Mouse (Mus musculus) T-helper 2 cell (primary cell): ENCODE measurements at regions not wholly inside any gene's neighbourhood (a gene's known extent, or its start where the extent isn't known, plus 50 kb on each side); places are given as distances from the start of the nearest gene placed in this dataset.
"Not testable (repeated sequence)": the region's sequence is repeated elsewhere in the genome, so short reads cannot be mapped to it uniquely, and the experiment has no call there.

Source experiments
- in situ Hi-C: fragments of 300-600 bp; cut with MboI, MseI; formaldehyde crosslinking; loops from one replicate; pipeline ENCODE4 v1.15.1; 2025; ENCODE audit warnings: high pct_unique_total_duplicates

DNA sequence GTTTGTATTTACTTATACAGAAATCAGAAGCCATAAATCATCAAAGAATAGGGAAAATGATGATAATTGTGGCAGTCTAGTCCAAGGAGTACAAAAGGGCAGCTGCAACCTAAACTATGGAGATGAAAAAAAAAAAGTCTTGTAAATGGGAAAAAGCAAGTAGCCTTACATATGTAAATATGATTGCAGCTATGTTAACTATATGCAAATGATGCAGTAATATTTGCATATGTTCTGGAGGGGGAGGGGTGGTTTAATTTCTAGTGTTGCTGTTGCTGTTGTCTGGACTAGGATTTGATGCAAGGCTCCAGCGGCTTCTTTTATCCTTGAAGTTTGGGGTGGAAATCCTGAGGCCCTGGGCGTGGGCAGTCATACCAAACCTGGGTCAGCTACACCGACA, 163.0 kb downstream of the Ankrd50 start:
- in situ Hi-C loops, result no loop called here

- in situ Hi-C loops, result no loop called here
Observed at GRCm38 (mm10) chr3:38320998-38321397, 163.6 kb downstream of the Ankrd50 start.

DNA sequence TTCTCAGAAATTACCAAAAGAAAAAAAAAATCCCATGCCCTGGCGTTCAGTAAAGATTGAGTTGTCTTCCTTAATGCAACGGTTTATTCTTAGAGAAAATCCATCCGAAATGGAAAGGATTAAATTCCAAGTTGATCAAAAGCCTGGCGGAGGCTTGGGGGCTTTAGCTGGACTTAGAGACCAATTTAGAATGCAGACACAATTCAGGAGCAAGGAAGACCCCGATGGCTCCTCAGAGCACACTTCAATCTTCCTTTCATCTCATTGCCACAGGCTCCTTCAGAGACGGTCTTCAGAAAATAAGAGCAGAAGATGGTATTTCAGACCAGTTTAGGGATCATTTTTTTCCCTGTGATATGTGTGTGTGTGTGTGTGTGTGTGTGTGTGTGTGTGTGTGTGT, 171.8 kb downstream of the Ankrd50 start:
- in situ Hi-C loops, result no loop called here

DNA sequence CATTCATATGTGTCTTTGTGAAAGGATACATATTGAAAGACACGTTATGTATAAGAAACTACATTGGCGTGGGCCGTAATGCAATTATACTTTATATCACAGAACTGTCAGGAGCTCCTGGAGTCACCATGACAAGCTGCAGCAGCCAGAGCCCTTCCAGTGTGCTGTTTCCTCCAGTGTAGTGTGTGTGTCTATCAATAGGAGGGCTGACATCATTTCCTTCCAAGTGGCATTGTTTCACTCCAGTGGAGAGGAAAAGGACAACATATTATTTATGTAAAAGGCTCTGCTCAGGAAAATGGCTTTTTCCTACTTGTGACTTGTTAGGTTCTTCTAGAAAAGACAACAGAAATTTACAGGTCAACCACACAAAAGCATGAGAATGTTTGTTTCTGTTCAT, 172.5 kb downstream of the Ankrd50 start:
- in situ Hi-C loops, result no loop called here

GRCm38 (mm10) chr3:38299898-38300751, 184.5 kb downstream of the Ankrd50 start:
- in situ Hi-C loops, result no loop called here

DNA sequence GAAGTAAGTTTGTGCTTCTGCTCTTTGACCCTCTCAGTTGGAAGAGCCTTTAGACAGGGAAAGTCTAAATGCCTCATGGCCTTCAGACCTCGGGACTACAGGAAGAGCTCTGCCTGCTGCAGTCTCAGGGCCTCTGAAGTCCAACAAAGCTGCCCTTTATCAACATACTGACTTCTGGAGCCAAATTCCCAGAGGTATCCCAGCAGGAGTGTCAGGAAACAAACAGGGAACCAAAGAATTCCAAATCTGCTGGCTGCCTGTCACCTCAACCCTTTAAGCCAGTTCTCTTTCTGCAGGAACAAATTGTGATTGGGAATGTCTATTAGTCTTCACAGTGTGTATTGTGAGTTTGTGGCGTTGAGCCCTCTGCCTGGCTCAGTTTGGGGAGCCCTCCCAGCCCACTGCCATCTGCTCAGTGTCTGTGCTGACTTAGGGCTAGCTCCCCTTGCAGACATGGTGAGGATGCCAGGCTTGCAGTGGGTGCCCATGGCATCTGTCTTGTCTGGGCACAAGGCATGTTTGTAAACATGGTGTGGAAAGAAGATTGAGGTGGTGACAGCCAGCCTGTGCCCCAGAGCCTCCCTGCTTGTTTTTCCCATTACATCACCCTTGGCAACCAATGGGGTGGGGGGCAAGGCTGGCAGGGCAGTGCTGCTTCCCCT, 185.3 kb downstream of the Ankrd50 start:
- in situ Hi-C loops, result no loop called here

DNA sequence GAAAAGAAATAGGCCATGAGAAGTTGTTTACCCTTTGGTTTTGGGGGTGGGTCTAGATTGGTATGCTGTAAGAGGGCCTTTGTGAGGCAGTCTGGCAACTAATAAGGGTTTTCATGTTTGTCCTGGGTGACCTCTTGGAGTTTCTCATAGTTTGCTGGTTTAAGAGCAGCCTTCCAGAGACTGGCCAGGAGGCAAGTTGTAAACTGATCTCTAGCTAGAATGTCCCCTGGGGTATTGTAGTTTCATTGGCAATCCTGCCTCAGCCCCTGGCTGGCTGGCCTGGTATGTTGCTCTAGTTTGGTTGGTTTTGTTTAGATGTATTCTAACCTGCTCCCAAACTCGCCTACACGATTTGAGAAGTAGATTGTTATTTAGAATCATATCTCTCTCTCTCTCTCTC, 187.1 kb downstream of the Ankrd50 start:
- in situ Hi-C loops, result no loop called here

DNA sequence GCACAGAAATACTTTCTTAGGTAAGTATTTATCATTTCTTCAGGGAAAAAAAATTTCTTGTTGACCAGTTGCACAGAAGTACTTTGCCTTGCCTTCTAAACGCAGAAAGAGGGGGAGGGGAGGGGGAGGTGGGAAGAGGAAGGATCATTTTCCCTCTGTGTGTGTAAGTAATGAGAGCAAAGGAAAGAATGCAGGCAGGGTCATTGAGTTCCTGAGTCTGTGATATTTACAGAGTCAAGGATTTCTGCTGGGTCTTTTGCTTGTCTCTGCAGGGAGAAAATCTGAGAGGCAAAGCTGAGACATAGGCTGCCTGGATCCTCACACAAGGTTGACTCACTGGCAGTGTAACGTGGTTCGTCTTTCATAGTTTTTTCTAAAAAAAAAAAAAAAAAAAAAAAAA, 195.6 kb downstream of the Ankrd50 start:
- in situ Hi-C loops, result no loop called here

GRCm38 (mm10) chr3:38283687-38284124, 200.9 kb downstream of the Ankrd50 start:
- in situ Hi-C loops, result no loop called here

GRCm38 (mm10) chr3:38282891-38283290, 201.8 kb downstream of the Ankrd50 start:
- in situ Hi-C loops, result no loop called here

GRCm38 (mm10) chr3:38281683-38282082, 203.0 kb downstream of the Ankrd50 start:
- in situ Hi-C loops, result no loop called here

GRCm38 (mm10) chr3:38280876-38281275, 203.8 kb downstream of the Ankrd50 start:
- in situ Hi-C loops, result no loop called here

GRCm38 (mm10) chr3:38280105-38280504, 204.5 kb downstream of the Ankrd50 start:
- in situ Hi-C loops, result no loop called here

DNA sequence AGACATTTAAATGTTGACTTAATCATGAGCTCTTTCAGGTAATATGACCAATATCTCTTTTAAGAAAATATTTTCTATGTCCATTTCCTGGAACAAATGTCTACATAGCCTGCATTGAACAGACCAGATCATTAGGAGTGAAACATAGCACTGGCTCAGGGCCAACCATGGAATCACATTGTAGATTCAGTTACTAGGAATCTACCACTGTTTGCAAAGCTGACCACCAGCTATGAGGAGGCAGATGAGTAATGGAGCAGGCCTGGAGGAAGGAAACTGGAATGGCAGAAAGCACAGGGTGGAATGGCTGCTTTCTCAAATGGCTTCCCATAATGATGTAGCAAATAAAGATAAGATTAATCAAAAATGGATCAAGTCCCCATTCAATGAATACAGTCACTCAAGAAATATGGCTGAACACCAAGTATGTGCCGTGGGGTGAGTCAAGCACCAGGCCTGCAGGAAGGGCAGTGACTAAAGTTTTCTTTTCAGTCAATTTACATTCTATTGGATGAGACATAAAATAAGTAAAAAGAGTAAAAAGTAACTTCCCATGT, 207.6 kb downstream of the Ankrd50 start:
- in situ Hi-C loops, result no loop called here

- in situ Hi-C loops, result no loop called here
Observed at GRCm38 (mm10) chr3:38275321-38275720, 209.3 kb downstream of the Ankrd50 start.

DNA sequence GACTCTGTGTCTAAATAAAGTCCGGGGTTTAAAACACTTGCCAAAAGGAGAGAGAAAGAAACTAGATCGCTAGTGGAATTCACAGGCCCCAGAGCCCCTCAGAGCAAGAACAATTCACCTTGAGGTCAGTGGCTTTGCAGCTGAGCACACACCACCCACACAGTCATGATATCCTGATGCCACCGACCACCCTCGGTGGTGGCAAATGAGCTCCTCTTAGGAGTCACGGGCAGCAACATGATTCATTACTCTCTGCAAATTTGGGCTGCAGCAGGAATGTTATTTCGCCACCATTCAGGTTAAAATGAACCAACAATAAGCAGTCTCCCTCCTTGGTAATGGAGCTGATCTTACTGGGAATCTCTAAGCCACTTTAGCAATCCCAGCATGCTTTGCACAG, 213.9 kb downstream of the Ankrd50 start:
- in situ Hi-C loops, result no loop called here

DNA sequence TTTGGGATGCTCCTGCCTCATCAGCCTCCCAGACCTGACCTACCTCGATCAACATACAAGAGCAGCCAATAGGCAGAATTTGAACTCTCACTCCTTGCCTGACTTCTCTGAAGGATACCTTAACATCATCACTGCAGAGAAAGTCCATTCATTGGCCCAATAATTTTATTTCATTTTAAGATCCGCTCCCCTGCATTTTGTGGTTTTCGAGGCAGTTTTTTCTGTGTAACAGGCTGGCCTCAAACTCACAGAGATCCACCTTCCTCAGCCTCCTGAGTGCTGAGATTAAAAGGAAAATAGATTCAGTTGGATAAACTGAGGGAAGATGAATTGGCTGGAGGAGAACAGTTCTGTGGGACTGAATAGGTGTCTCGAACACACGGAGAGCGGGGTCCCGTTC, 216.4 kb downstream of the Ankrd50 start:
- in situ Hi-C loops, result loop anchor here (10.0 kb wide), 1 partner anchor 577 kb away; no protein-coding TSS in a partner anchor

DNA sequence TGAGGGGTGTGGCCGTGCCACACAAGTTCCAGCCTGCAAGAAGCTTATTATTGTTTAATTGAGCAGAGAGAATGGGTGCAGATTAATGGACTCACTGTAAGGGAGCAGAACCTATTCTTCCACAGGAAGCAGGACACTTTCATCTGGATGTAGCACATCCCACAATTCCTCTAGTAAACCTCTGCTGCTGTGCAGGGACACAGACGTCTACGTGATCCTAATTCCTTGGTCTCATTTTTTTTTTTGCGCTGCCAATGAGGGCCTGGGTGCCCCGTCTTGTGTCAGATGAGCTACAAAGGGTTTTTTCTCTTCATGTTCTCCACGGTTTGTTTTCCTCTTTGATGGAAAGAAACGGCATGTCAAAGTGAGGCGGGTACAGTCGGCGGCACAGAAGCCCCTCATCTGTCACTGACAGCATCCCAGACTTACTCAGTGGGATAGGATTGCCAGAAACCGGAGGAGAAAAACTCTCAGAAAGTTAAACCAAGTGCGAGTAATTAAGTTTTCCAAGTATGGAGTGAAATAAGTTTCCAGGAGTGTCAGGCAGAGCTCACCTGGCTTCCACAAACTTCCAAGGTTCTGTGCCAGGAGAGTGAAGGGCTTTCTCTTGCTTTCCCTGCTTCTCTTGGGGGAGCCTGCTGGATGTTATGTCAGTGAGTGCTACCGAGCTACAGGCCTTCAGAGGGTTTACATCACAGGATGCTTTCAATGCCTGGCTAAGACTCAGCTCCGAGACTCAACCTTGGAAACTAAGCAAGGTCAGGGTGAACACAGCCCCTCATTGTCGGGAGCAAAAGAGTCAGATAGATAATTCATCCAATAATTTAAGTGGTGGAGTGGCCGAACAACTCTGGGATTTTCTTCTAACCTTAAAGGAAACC, 221.1 kb downstream of the Ankrd50 start:
- in situ Hi-C loops, result loop anchor here (10.0 kb wide), 1 partner anchor 581 kb away; no protein-coding TSS in a partner anchor

- in situ Hi-C loops, result loop anchor here (10.0 kb wide), 1 partner anchor 583 kb away; no protein-coding TSS in a partner anchor
Observed at GRCm38 (mm10) chr3:38261326-38262075, 223.1 kb downstream of the Ankrd50 start.

DNA sequence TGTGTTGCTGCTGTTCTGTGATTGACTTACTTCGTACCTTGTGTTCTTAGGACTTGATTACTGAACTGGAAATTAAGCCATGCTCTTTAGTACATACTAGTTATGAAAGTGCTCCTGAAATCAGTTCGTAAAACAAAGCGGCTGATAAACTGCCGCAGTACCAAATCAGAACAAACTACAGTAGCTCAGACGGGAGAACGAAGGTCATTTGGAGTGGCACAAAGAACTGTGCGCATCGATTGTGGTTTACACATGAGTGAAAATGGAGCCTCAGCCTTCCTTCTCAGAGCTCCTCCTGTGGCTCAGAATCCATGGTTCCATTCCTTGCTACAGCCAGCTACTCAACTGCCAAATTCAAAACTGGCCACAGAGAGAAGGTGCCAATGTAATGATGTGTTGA, 225.4 kb downstream of the Ankrd50 start:
- in situ Hi-C loops, result not testable (repeated sequence)

DNA sequence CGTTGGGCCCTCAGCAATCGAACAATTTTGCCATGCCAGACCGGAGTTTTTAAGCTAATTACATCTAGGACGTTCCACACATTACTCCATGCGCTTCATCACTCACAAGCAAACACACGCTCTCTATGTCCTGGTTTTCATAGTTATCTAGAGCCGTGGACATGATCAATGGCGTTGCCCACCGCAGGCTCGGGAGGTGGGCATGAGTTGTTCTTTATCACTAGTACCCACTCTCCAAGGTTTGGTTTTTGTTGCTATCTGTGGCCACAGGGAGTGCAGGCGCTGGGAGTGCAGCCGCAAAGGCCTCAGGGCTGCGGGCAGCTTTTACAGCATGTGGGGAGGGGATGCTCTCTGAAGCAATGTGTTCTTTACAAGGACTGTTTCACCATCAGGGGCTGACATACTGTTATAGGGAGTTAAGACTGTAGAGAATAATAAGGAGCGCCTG, 226.8 kb downstream of the Ankrd50 start:
- in situ Hi-C loops, result no loop called here
